Mouse (Mus musculus): ENCODE measurements at regions not wholly inside any gene's neighbourhood (a gene's known extent, or its start where the extent isn't known, plus 50 kb on each side); places are given as distances from the start of the nearest gene placed in this dataset.

- no peak for TF ChIP-seq CTCF (IDR thresholded peaks at IDR 0.05; ENCODE audit: low read depth, low read length)
- no peak for TF ChIP-seq POLR2A (IDR thresholded peaks at IDR 0.05; ENCODE audit: borderline replicate concordance, low read depth, low read length)
These were observed 121.6 kb upstream of the Foxn2 start for GRCm38 (mm10) chr17:88318936-88319335.
